Mouse (Mus musculus): Measurements from ENCODE around the gene Prr7. TPM values are rescaled to one million over a fixed set of nuclear protein-coding genes. Genes with fewer than 3 reads are reported as not detected.

The Prr7 gene
- total and polyA plus RNA-seq, 3 experiments = 1.5 to 66.3 (median 4.1) TPM

- no peak for DNase-seq
These were observed 15.9 kb upstream of the Prr7 start for GRCm38 (mm10) chr13:55448131-55448530.

- no peak for DNase-seq
These were observed 14.9 kb upstream of the Prr7 start for GRCm38 (mm10) chr13:55449205-55449604.

GRCm38 (mm10) chr13:55449679-55450441, 14.2 kb upstream of the Prr7 start:
- DNase-seq = no peak

- peak; percentile 95 for DNase-seq
These were observed 13.5 kb upstream of the Prr7 start for GRCm38 (mm10) chr13:55450511-55450980.

- DNase-seq = no peak
These were observed 12.8 kb upstream of the Prr7 start for GRCm38 (mm10) chr13:55451296-55451695.

DNA sequence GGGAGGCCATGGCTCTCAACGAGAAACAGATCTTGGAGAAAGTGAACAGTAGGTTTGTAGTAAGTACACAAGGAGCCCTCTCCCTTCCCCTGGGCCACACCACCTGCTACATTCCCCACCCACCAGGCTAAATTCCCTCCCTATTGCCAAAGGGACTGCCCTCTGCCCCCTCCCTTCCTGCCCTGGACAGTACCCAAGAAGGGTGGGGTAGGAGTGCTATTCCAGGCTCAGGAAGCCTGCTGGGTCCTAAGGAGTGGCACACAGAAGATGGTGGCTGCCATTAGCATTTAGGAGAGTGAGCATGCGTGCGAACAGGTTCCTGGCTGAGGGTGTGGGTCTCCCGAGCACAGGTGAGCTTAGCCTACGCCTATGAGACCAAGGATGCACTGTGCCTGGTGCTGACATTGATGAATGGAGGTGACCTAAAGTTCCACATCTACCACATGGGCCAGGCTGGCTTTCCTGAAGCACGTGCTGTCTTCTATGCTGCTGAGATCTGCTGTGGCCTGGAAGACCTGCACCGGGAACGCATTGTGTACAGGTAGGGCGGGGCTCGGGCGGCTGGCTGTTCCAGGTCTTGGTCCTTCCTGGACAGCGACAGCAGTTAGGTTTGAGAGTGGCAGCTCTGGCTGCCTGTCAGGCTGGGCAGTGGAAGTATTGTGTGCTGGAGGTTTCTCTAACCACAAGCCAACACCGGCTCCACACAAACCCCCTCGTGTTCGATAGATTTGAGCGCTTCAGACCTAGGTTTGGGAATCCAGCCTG, 12.1 kb upstream of the Prr7 start:
- peak; percentile 53 for DNase-seq

DNA sequence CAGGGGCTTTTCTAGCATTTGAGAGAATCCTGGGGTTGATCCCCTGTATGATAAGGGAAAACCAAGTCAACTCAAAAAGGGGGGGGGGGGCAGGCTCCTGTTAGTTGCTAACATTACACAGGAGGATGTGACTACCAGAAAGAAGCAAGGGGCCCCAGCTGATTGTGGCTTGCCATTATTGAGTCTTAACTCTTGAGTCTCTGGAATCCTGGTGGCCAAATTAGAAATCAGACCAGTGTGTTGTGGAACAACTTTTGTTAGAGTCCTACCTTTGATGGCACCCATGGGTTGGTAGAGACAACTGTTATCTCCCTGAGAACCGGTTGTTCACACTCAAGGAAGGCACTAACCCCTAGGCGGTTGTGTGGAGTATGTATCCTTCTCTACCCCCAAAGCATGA, 1.1 kb upstream of the Prr7 start:
- no peak for DNase-seq

- no peak for DNase-seq
These were observed 554 bp upstream of the Prr7 start for GRCm38 (mm10) chr13:55463399-55464026.

- peak; percentile 73 for DNase-seq
These were observed 1.1 kb downstream of the Prr7 start for GRCm38 (mm10) chr13:55465184-55465583.

GRCm38 (mm10) chr13:55465830-55466440, 1.9 kb downstream of the Prr7 start:
- DNase-seq = no peak

DNA sequence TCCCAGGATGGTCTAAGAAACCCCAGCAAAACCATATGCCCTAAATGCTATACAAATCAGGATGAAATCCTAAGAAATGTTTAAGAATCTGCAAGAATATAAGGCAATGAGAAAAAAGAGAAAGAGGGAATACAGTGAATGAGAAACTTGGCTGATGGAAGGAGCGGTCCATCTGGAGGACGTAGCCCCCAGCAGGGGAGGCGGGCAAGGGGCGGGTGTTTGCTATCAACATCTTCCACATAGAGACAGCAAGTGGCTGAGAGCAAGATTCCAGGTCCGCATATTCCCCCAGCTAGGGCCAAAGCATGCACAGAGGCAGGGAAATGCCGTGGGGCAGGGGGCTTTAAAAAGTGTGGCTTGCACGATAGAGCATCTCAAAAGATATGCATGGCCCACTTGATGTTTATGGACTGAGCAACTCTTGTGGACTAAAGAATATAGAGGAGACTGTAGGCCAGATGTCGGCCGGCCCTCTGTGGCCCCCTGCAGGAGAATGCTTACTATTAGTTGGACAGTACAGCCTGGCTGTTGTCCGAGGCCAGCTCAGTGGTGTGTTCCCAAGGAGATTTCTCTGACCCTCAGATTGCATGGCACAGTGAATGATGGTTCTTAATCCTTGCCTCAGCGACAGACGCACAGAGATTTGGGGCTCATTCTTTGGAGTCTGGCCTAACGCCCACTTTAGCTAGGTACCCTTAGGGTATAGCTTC, 4.9 kb downstream of the Prr7 start:
- peak; percentile 77 for DNase-seq

DNA sequence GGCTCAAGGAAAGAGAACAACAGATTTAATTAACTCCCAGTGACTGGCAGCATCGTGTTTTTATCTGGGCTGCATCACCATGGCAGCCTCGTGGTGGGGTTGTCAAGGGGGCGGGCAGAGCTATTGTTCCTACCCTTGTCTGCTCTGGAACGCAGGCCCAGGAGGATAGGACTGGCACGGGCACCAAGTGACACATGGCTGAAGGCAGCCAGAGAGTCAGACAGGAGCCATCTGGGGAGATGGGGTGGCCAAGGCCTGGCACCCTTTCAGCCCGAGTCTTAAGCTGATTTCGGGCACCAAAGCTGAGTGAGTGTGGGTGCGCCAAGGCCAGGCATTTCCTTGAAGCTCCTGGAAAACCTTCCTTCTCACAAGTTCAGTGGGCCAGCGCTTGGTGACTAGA, 6.3 kb downstream of the Prr7 start:
- no peak for DNase-seq

GRCm38 (mm10) chr13:55471156-55471818, 7.2 kb downstream of the Prr7 start:
- peak; percentile 91 for DNase-seq

GRCm38 (mm10) chr13:55471819-55472131, 7.7 kb downstream of the Prr7 start:
- DNase-seq = no peak

GRCm38 (mm10) chr13:55472132-55473022, 8.3 kb downstream of the Prr7 start:
- DNase-seq = peak; percentile 78

DNA sequence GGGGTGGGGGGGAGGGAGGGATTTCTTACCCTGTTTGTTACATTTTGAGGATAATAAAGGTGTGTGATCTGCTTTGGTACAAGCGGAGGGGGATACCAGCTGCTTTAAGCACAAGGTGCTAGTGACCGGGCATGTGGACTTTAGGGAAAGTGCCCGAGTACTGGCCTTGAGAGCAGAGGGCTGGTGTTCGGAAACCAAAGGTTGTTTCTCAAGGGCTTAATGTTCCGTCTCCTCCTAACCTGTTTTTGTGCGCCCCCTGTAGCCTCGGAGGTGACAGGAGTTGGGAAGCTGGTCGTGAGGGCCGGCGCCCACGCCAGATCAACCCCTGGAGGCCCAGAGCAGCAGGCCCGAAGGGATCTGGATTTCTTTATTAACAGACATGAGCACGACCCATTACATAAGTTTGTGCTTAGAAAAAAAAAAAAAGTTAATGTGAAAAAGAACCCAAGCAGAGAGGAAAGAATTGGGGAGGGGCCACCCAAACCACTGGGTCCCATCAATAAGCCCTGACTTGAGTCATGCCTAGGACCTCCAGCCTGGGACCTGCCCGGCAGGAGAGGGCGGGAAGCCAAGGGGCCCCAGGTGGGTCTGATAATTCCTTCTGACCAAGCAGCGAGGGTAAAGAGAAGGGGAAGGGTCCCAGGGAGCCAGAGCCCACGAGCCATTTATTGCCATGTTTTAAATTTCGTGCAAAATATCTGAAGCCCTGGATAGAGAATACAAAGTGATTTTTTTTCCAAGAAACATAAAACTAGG, 9.2 kb downstream of the Prr7 start:
- DNase-seq = no peak

- DNase-seq = no peak
These were observed 9.9 kb downstream of the Prr7 start for GRCm38 (mm10) chr13:55473961-55474360.

GRCm38 (mm10) chr13:55474621-55475069, 10.6 kb downstream of the Prr7 start:
- DNase-seq = no peak

GRCm38 (mm10) chr13:55475750-55476149, 11.7 kb downstream of the Prr7 start:
- DNase-seq = no peak

Measured in adrenal gland, adult 2 months (tissue).